Mouse (Mus musculus) liver, embryonic 14.5 days (tissue): ENCODE results near the gene Dok1. TPM values are rescaled to one million over a fixed set of nuclear protein-coding genes. Genes with fewer than 3 reads are reported as not detected.
A peak's percentile ranks its signal among the peaks of the same experiment; 100 is the strongest.

Experiments
- ATAC-seq: fragments of 200-750 bp; cut with Nextera tagmentation; 2 replicates; pipeline ENCODE4 v1.8.0; 2017; ENCODE audit warnings: moderate number of reproducible peaks, mild to moderate bottlenecking, moderate library complexity; ENCODE audit not compliant: insufficient read depth
- DNase-seq, 3 experiments: peaks; one replicate each; pipeline ENCODE4 v3.0.0-alpha.2; 2012 to 2013; ENCODE audit warnings: low read depth in 3 of 3, low spot score in 3 of 3
- H3K27ac ChIP-seq: fragments of 300-500 bp; sonication (generic); 2 replicates; pipeline ENCODE4 v1.5.1; 2014; ENCODE audit warnings: moderate library complexity, mild to moderate bottlenecking, control low read depth, inconsistent platforms
- H3K27me3 ChIP-seq: fragments of 300-500 bp; sonication (generic); 2 replicates; pipeline ENCODE4 v1.6.1; 2014; ENCODE audit warnings: mild to moderate bottlenecking, low read length, moderate library complexity; ENCODE audit not compliant: control insufficient read depth, insufficient read depth
- H3K36me3 ChIP-seq: fragments of 300-500 bp; sonication (generic); replicated peaks from 2 replicates; pipeline ENCODE4 v1.6.1; 2014; ENCODE audit warnings: low read depth; ENCODE audit not compliant: control insufficient read depth, insufficient read depth
- H3K4me1 ChIP-seq, 2 experiments: fragments of 200-500 bp in 1 of 2; fragments of 300-500 bp in 1 of 2; sonication (generic) in 1 of 2; replicated peaks; 2 replicates each; pipeline ENCODE4 v1.6.1; 2012 to 2014; ENCODE audit warnings: antibody characterized with exemption in 1 of 2, inconsistent platforms in 1 of 2, low read length in 1 of 2; ENCODE audit not compliant: control insufficient read depth in 2 of 2, insufficient read depth in 2 of 2
- H3K4me2 ChIP-seq: fragments of 300-500 bp; sonication (generic); 2 replicates; pipeline ENCODE4 v1.6.1; 2014; ENCODE audit warnings: low read depth, mild to moderate bottlenecking, control low read depth, moderate library complexity
- H3K4me3 ChIP-seq, 2 experiments: fragments of 200-500 bp in 1 of 2; fragments of 300-500 bp in 1 of 2; sonication (generic) in 1 of 2; 2 replicates each; pipeline ENCODE4 v1.5.1; 2012 to 2014; ENCODE audit warnings: low read depth in 2 of 2, low read length in 2 of 2, mild to moderate bottlenecking in 2 of 2, control low read depth in 1 of 2, inconsistent platforms in 1 of 2, moderate library complexity in 1 of 2; ENCODE audit not compliant: insufficient read depth in 1 of 2
- H3K9ac ChIP-seq: fragments of 300-500 bp; sonication (generic); replicated peaks from 2 replicates; pipeline ENCODE4 v1.6.1; 2014; ENCODE audit warnings: mild to moderate bottlenecking, control low read depth, moderate library complexity
- H3K9me3 ChIP-seq: fragments of 300-500 bp; sonication (generic); 2 replicates; pipeline ENCODE4 v1.6.1; 2016; ENCODE audit warnings: low read length, mixed read lengths; ENCODE audit not compliant: control insufficient read depth
- CTCF ChIP-seq: IDR thresholded peaks from 2 replicates; pipeline ENCODE4 v1.5.1; 2016; ENCODE audit warnings: antibody characterized with exemption, low read depth, control low read depth
- EP300 ChIP-seq: IDR thresholded peaks from 2 replicates; pipeline ENCODE4 v1.6.1; 2016; ENCODE audit warnings: antibody characterized with exemption, low read depth
- WGBS: fragments of 180-500 bp; shearing (Covaris S2); extraction: QIAGEN DNeasy Blood & Tissue Kit; methylation state at CpG from one replicate; pipeline ENCODE4 v1.1.7; 2014; ENCODE audit not compliant: insufficient replicate concordance; 5-methylcytosine and 5-hydroxymethylcytosine counted together
- polyA plus RNA-seq, 2 experiments: library from polyadenylated mRNA; depleted of rRNA in 1 of 2; stranded (reverse) in 1 of 2; unstranded in 1 of 2; fragments of >200 nt; fragmentation: Nextera tagmentation in 1 of 2; extraction: Ambion mirVana in 1 of 2; gene quantifications; 2 replicates each; pipeline versions ENCODE4 v1.2.1 to v1.2.3; 2012 to 2014

Dok1 gene
- polyA plus RNA-seq, 2 experiments = 12.7 to 14.9 TPM

GRCm38 (mm10) chr6:83057790-83058189, 24.5 kb upstream of the Dok1 start, which contains the start of gene Dqx1:
Dqx1 (plus strand) TSS chr6:83057844.
- ATAC-seq (no peak), DNase-seq (peak in 2 of 3 experiments; percentile 43 to 46)
- H3K4me2 ChIP-seq = peak within 1 kb of the TSS; percentile 45
- H3K9ac ChIP-seq = no peak within 1 kb of the TSS
- H3K9me3 ChIP-seq = no peaks in the 10 kb centered on the region
- H3K36me3 ChIP-seq = peaks cover 23% of the 10 kb centered on the region
- TF ChIP-seq CTCF (no peak), EP300 (no peak)
- WGBS = 82% methylated on average over 3 of the region's 3 CpGs
- no peak within 1 kb of the TSS for H3K27ac ChIP-seq
- H3K27me3 ChIP-seq = peaks cover 2% of the 10 kb centered on the region; the same call in 1 of the 2 replicates
- peaks cover 10 to 16% of the 10 kb centered on the region in 2 experiments for H3K4me1 ChIP-seq
- peak within 1 kb of the TSS; percentile 33 to 39 for H3K4me3 ChIP-seq

DNA sequence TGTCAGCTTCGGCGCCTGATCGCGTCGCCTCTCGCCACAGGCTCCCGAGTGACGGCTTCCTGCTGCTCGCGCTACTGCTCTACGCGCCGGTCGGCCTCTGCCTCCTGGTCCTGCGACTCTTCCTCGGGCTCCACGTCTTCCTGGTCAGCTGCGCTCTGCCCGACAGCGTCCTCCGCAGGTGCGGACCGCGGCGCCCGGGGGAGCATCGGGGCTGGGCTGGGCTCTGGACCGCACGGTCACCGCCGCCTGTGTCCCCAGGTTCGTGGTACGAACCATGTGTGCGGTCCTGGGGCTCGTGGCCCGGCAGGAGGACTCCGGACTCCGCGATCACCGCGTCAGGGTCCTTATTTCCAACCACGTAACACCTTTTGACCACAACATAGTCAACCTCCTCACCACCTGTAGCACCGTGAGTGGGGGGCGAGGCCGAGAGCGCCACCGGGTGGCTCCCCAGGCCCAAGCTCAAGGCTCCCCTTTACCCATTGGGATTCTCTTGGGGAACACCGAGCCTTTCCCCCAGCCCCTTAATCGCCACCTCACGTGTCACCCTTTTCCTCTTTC, 21.7 kb upstream of the Dok1 start, which contains the start of gene Htra2:
Gene Htra2, minus strand, starts transcription at position 403 of the 561 bp plus-strand sequence.
- Histone ChIP-seq H3K9me3 (no peaks in the 10 kb centered on the region), H3K27ac (peak within 1 kb of the TSS; percentile 72), H3K27me3 (no peaks in the 10 kb centered on the region), H3K36me3 (peaks cover 42% of the 10 kb centered on the region), H3K9ac (peak within 1 kb of the TSS; percentile 98), H3K4me3 (peak within 1 kb of the TSS; percentile 82 to 91), H3K4me1 (peaks cover 14 to 20% of the 10 kb centered on the region in 2 experiments), H3K4me2 (peak within 1 kb of the TSS; percentile 97)
- TF ChIP-seq EP300 (no peak), CTCF (peak; percentile 75)
- ATAC-seq = peak; percentile 21
- no peak for DNase-seq
- WGBS = under 1% methylated on average over 50 of the region's 50 CpGs

DNA sequence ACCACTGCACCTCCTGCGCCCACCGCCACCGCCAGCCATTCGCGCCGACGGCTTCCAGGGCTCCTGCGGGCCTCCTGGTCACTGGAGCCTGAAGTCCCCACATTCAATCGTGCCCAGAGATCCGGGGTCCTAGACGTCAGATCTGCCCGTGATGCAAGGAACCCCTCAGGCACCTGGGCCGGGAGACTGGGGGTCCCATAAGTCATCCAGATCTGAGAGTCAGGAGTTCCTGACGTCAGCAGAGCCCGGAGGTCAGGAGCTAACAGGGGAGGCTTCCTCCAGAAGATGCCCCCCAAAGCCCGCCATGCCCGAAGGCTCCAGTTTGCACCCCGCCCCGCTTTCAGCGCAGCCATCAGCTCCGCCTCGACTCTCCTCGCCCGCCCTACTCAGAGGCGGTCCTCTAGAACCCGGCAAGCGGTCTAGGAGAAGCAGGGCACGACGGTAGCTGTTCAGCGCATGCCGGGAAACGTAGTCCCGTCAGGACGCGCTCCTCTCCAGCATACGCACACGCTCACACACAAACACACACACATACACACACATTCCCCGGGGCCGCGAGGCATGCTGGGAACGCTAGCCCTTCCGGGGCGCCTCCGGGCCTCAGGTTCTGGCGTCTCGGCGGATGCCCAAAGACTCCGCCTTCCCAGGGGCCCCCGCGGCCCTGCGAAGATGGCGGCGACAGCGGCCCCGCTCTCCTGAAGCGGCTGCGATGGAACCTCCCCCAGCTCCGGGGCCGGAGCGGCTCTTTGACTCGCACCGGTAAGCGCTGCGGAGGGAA, 21.0 kb upstream of the Dok1 start, which contains the start of gene Aup1:
Gene Aup1, plus strand, starts transcription at position 448 of the 778 bp plus-strand sequence.
- TF ChIP-seq CTCF (no peak), EP300 (peak; percentile 66)
- Histone ChIP-seq H3K4me2 (peak within 1 kb of the TSS; percentile 97), H3K9me3 (no peaks in the 10 kb centered on the region), H3K4me1 (peaks cover 14 to 22% of the 10 kb centered on the region in 2 experiments), H3K27me3 (no peaks in the 10 kb centered on the region), H3K36me3 (peaks cover 42% of the 10 kb centered on the region), H3K9ac (peak within 1 kb of the TSS; percentile 98), H3K27ac (peak within 1 kb of the TSS; percentile 72), H3K4me3 (peak within 1 kb of the TSS; percentile 82 to 91)
- WGBS = under 1% methylated on average over 64 of the region's 64 CpGs
- DNase-seq = peak; percentile 97
- peak; percentile 94 for ATAC-seq

DNA sequence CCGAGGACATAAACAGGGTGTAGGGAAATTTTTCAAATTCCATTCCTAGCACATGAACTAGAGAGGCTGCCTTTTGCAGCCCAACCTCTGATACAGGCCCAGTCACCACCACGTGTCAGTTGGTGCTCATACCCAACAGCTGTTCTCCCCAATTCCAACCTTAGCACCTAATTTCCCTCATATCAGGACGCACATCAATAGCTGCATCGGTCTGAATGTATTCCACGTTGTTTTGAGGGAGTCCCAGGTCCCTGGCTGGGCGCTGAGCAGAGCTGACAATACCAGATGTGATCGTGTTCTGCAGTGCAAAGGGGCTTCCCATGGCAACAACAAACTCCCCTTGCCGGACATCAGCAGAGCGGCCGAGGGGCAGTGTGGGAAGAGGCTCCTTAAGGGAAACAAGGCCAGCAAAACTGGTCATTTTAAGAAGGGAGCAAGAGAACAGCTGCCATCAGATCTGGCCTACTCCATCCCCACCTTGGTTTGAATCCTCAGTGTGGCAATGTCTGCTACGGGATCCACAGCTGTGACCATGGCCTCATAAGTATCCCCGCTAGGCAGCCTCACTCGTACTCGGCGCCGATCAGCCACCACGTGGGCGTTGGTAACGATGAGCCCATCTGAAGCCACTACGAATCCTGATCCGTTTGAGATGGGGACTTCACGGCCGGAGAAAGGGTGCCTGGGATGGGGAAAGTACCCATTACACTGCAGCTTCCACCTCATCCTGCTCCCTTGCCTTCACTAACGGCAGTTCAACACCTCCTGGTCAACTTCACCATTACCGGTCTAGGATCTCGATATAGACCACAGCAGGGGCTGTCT, 20.1 kb upstream of the Dok1 start:
- H3K9ac ChIP-seq = peak overlapping the region; percentile 98
- H3K4me1 ChIP-seq = peaks cover 14 to 20% of the 10 kb centered on the region in 2 experiments
- H3K4me3 ChIP-seq = peak overlapping the region; percentile 82 to 91
- WGBS = 2% methylated on average over 26 of the region's 26 CpGs
- H3K4me2 ChIP-seq = peak overlapping the region; percentile 97
- H3K36me3 ChIP-seq = peaks cover 42% of the 10 kb centered on the region
- H3K27me3 ChIP-seq = no peaks in the 10 kb centered on the region
- ATAC-seq = no peak
- no peaks in the 10 kb centered on the region for H3K9me3 ChIP-seq
- H3K27ac ChIP-seq = peak overlapping the region; percentile 72
- TF ChIP-seq CTCF (0 out of 2 replicates have a peak, but pooled peaks have one; percentile 29), EP300 (no peak)
- peak in 1 of 3 experiments; percentile 49 for DNase-seq
